Mouse (Mus musculus): ENCODE results near the gene Tmprss9.

- TF ChIP-seq POLR2A (IDR thresholded peaks at IDR 0.05; ENCODE audit: insufficient read depth, low read depth, low read length) (no peak), CTCF (IDR thresholded peaks at IDR 0.05; ENCODE audit: insufficient read depth, low read depth, low read length) (no peak)
Observed at GRCm38 (mm10) chr10:80876028-80876427, 4.4 kb downstream of the Tmprss9 start.
